Mouse (Mus musculus) MEL (cell line): ENCODE results near the gene Yju2. TPM values are rescaled to one million over a fixed set of nuclear protein-coding genes. Genes with fewer than 3 reads are reported as not detected.

ENCODE experiments used
- DNase-seq: peaks from one replicate; pipeline ENCODE4 v3.0.0; 2011; ENCODE audit warnings: low read depth, low spot score
- H3K27ac ChIP-seq: 2 replicates; pipeline ENCODE4 v1.5.1; 2012; ENCODE audit warnings: low read depth, mild to moderate bottlenecking, control low read depth, low read length, moderate library complexity; ENCODE audit not compliant: control insufficient read depth
- H3K27me3 ChIP-seq, 2 experiments: fragments of 150-350 bp in 1 of 2; sonication (generic) in 1 of 2; 2 replicates each; pipeline ENCODE4 v1.6.1; 2012; ENCODE audit warnings: low read length in 2 of 2, mild to moderate bottlenecking in 2 of 2, improper control_type of control experiment in 1 of 2, moderate library complexity in 1 of 2; ENCODE audit not compliant: insufficient read depth in 2 of 2, control insufficient read depth in 1 of 2
- H3K36me3 ChIP-seq, 2 experiments: 2 replicates each; pipeline ENCODE4 v1.6.1; 2012 to 2014; ENCODE audit warnings: low read length in 2 of 2, improper control_type of control experiment in 1 of 2, inconsistent platforms in 1 of 2, mild to moderate bottlenecking in 1 of 2; ENCODE audit not compliant: insufficient read depth in 2 of 2, control insufficient read depth in 1 of 2
- H3K4me1 ChIP-seq, 2 experiments: fragments of 150-350 bp in 1 of 2; sonication (generic) in 1 of 2; 2 replicates each; pipeline ENCODE4 v1.6.1; 2012; ENCODE audit warnings: low read length in 2 of 2, improper control_type of control experiment in 1 of 2, mild to moderate bottlenecking in 1 of 2; ENCODE audit not compliant: insufficient read depth in 2 of 2, control insufficient read depth in 1 of 2
- H3K4me3 ChIP-seq, 2 experiments: fragments of 150-350 bp in 1 of 2; sonication (generic) in 1 of 2; 2 replicates each; pipeline ENCODE4 v1.5.1; 2012; ENCODE audit warnings: low read depth in 2 of 2, low read length in 2 of 2, mild to moderate bottlenecking in 2 of 2, moderate library complexity in 2 of 2, control low read depth in 1 of 2, improper control_type of control experiment in 1 of 2; ENCODE audit not compliant: control insufficient read depth in 1 of 2, insufficient read depth in 1 of 2
- H3K79me2 ChIP-seq: 2 replicates; pipeline ENCODE4 v1.6.1; 2012; ENCODE audit warnings: mild to moderate bottlenecking, low read length, moderate library complexity; ENCODE audit not compliant: control insufficient read depth, poor library complexity, insufficient read depth
- H3K9ac ChIP-seq: 2 replicates; pipeline ENCODE4 v1.6.1; 2012; ENCODE audit warnings: low read depth, mild to moderate bottlenecking, control low read depth, low read length, moderate library complexity; ENCODE audit not compliant: control insufficient read depth, poor library complexity, severe bottlenecking
- H3K9me3 ChIP-seq: fragments of 150-350 bp; sonication (generic); replicated peaks from 2 replicates; pipeline ENCODE4 v1.6.1; 2012; ENCODE audit warnings: mild to moderate bottlenecking, low read length, improper control_type of control experiment, moderate library complexity; ENCODE audit not compliant: insufficient read depth
- BHLHE40 ChIP-seq: IDR thresholded peaks from 2 replicates; pipeline ENCODE4 v1.6.1; 2012; ENCODE audit warnings: low read depth, mild to moderate bottlenecking, inconsistent platforms, low read length, improper control_type of control experiment, borderline replicate concordance
- CHD2 ChIP-seq: IDR thresholded peaks from 2 replicates; pipeline ENCODE4 v1.6.1; 2011; ENCODE audit warnings: low read length, improper control_type of control experiment
- CTCF ChIP-seq, 3 experiments: IDR thresholded peaks in 2 of 3; conservative IDR thresholded peaks in 1 of 3; 2 replicates each; pipeline ENCODE4 v1.5.1; 2011 to 2012; ENCODE audit warnings: low read length in 3 of 3, low read depth in 2 of 3, mild to moderate bottlenecking in 2 of 3, improper control_type of control experiment in 1 of 3, inconsistent platforms in 1 of 3, mixed read lengths in 1 of 3, moderate library complexity in 1 of 3; ENCODE audit not compliant: control insufficient read depth in 1 of 3, insufficient read depth in 1 of 3, poor library complexity in 1 of 3, severe bottlenecking in 1 of 3
- E2F4 ChIP-seq: IDR thresholded peaks from 2 replicates; pipeline ENCODE4 v1.6.1; 2011; ENCODE audit warnings: low read depth, low read length, improper control_type of control experiment, borderline replicate concordance
- EP300 ChIP-seq, 2 experiments: IDR thresholded peaks; 2 replicates each; pipeline ENCODE4 v1.6.1; 2011; ENCODE audit warnings: improper control_type of control experiment in 2 of 2, low read length in 2 of 2, low read depth in 1 of 2, mild to moderate bottlenecking in 1 of 2
- ETS1 ChIP-seq: IDR thresholded peaks from 2 replicates; pipeline ENCODE4 v1.6.1; 2012; ENCODE audit warnings: low read depth, mild to moderate bottlenecking, inconsistent platforms, low read length, improper control_type of control experiment, moderate library complexity
- HCFC1 ChIP-seq: IDR thresholded peaks from 2 replicates; pipeline ENCODE4 v1.6.1; 2012; ENCODE audit warnings: low read depth, mild to moderate bottlenecking, inconsistent platforms, low read length, improper control_type of control experiment, moderate library complexity
- JUND ChIP-seq: IDR thresholded peaks from 2 replicates; pipeline ENCODE4 v1.6.1; 2011; ENCODE audit warnings: low read depth, mild to moderate bottlenecking, improper control_type of control experiment, low read length
- KAT2A ChIP-seq: conservative IDR thresholded peaks from 2 replicates; pipeline ENCODE4 v1.6.1; 2012; ENCODE audit warnings: low read depth, low read length, improper control_type of control experiment, inconsistent platforms
- MAFK ChIP-seq: IDR thresholded peaks from 2 replicates; pipeline ENCODE4 v1.6.1; 2011; ENCODE audit warnings: low read depth, mild to moderate bottlenecking, low read length, improper control_type of control experiment, borderline replicate concordance
- MAX ChIP-seq: IDR thresholded peaks from 2 replicates; pipeline ENCODE4 v1.6.1; 2011; ENCODE audit warnings: low read length, improper control_type of control experiment
- MXI1 ChIP-seq: IDR thresholded peaks from 2 replicates; pipeline ENCODE4 v1.6.1; 2011; ENCODE audit warnings: mild to moderate bottlenecking, low read depth, low read length, improper control_type of control experiment
- MYC ChIP-seq: IDR thresholded peaks from 2 replicates; pipeline ENCODE4 v1.6.1; 2011; ENCODE audit warnings: low read depth, mild to moderate bottlenecking, low read length, improper control_type of control experiment, moderate library complexity
- NRF1 ChIP-seq: IDR thresholded peaks from 2 replicates; pipeline ENCODE4 v1.6.1; 2014; ENCODE audit warnings: low read depth, mild to moderate bottlenecking, inconsistent platforms, low read length, improper control_type of control experiment, moderate library complexity; ENCODE audit not compliant: poor library complexity, insufficient read depth, severe bottlenecking
- POLR2A ChIP-seq, 2 experiments: IDR thresholded peaks; 2 replicates each; pipeline ENCODE4 v1.6.1; 2011 to 2012; ENCODE audit warnings: low read length in 2 of 2, mild to moderate bottlenecking in 2 of 2, control low read depth in 1 of 2, improper control_type of control experiment in 1 of 2, low read depth in 1 of 2, moderate library complexity in 1 of 2; ENCODE audit not compliant: control insufficient read depth in 1 of 2, insufficient read depth in 1 of 2, poor library complexity in 1 of 2
- POLR2AphosphoS2 ChIP-seq: IDR thresholded peaks from 2 replicates; pipeline ENCODE4 v1.6.1; 2011; ENCODE audit warnings: low read length, improper control_type of control experiment
- RAD21 ChIP-seq: IDR thresholded peaks from 2 replicates; pipeline ENCODE4 v1.6.1; 2011; ENCODE audit warnings: mild to moderate bottlenecking, low read depth, low read length, improper control_type of control experiment
- TBP ChIP-seq: IDR thresholded peaks from 2 replicates; pipeline ENCODE4 v1.8.0; 2011; ENCODE audit warnings: low read depth, low read length, improper control_type of control experiment
- TCF12 ChIP-seq: IDR thresholded peaks from 2 replicates; pipeline ENCODE4 v1.6.1; 2014; ENCODE audit warnings: low read depth, mild to moderate bottlenecking, inconsistent platforms, low read length, improper control_type of control experiment, moderate library complexity
- USF1 ChIP-seq: IDR thresholded peaks from 2 replicates; pipeline ENCODE4 v1.6.1; 2014; ENCODE audit warnings: low read depth, mild to moderate bottlenecking, inconsistent platforms, low read length, improper control_type of control experiment, moderate library complexity
- ZKSCAN1 ChIP-seq: IDR thresholded peaks from 2 replicates; pipeline ENCODE4 v1.6.1; 2012; ENCODE audit warnings: low read depth, mild to moderate bottlenecking, inconsistent platforms, low read length, improper control_type of control experiment, moderate library complexity
- ZMIZ1 ChIP-seq: IDR thresholded peaks from 2 replicates; pipeline ENCODE4 v1.6.1; 2012; ENCODE audit warnings: low read depth, mild to moderate bottlenecking, inconsistent platforms, low read length, improper control_type of control experiment, moderate library complexity
- ZNF384 ChIP-seq: IDR thresholded peaks from 2 replicates; pipeline ENCODE4 v1.6.1; 2012; ENCODE audit warnings: low read depth, mild to moderate bottlenecking, inconsistent platforms, low read length, improper control_type of control experiment
- polyA plus RNA-seq, 2 experiments: library from polyadenylated mRNA; stranded (reverse) in 1 of 2; unstranded in 1 of 2; fragments of >175 nt in 1 of 2; fragments of >200 nt in 1 of 2; gene quantifications; 2 replicates each; pipeline versions ENCODE4 v1.2.1 to v1.2.4; 2012; ENCODE audit warnings: low replicate concordance in 2 of 2, low read depth in 1 of 2; ENCODE audit not compliant: insufficient read length in 2 of 2, insufficient read depth in 1 of 2, missing spikeins in 1 of 2
- total RNA-seq: library from RNA; depleted of rRNA; stranded (reverse); fragments of 300-350 nt; gene quantifications from 2 replicates; pipeline ENCODE4 v1.2.3, GENCODE M21; 2012

Yju2 gene
- total and polyA plus RNA-seq, 3 experiments, result 18.6 to 91.8 (median 25.2) TPM

DNA sequence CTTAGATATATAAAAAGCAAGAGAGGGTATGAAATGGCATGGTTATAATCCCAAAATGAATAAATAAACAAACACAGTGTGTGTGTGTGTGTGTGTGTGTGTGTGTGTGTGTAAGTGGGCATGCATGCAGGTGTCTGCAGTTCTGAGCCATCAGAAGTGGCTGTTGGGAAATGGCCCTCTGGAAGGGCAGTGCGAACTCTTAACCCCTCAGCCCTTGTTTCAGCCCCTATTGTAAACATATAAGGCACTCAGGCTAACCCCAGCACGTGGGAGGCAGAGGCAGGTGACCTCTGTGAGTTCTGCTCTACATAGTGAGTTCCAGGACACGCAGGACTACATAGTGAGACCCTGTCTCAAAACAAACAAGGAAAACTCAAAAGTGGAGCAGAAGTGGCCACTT is 18.4 kb downstream of the Yju2 start:
- no peak for TF ChIP-seq MXI1
- no peak for TF ChIP-seq HCFC1
- no peak for TF ChIP-seq CTCF (IDR thresholded peaks at IDR 0.05 in 2 of 3, conservative IDR thresholded peaks at IDR 0.05 in 1 of 3; ENCODE audit: control insufficient read depth in 1 of 3, insufficient read depth in 1 of 3, low read depth in 2 of 3, low read length in 3 of 3, poor library complexity in 1 of 3, severe bottlenecking in 1 of 3)
- no peak for TF ChIP-seq ZKSCAN1
- no peak for TF ChIP-seq JUND
- TF ChIP-seq NRF1, result no peak
- no peak for TF ChIP-seq TCF12
- TF ChIP-seq CHD2, result no peak
- no peak for TF ChIP-seq POLR2AphosphoS2
- no peak for TF ChIP-seq USF1
- TF ChIP-seq ETS1, result no peak
- TF ChIP-seq ZMIZ1, result no peak
- TF ChIP-seq ZNF384, result no peak
- TF ChIP-seq TBP, result no peak
- TF ChIP-seq RAD21, result no peak
- no peak for TF ChIP-seq KAT2A
- TF ChIP-seq E2F4, result no peak
- Histone ChIP-seq H3K9ac (no peak overlapping the region), H3K4me3 (no peak overlapping the region), H3K27ac (no peak overlapping the region), H3K79me2 (no peaks in the 10 kb centered on the region), H3K36me3 (no peaks in the 10 kb centered on the region), H3K27me3 (no peaks in the 10 kb centered on the region; a peak in 1 of 4 replicates), H3K9me3 (no peaks in the 10 kb centered on the region), H3K4me1 (no peaks in the 10 kb centered on the region)
- DNase-seq, result no peak

DNA sequence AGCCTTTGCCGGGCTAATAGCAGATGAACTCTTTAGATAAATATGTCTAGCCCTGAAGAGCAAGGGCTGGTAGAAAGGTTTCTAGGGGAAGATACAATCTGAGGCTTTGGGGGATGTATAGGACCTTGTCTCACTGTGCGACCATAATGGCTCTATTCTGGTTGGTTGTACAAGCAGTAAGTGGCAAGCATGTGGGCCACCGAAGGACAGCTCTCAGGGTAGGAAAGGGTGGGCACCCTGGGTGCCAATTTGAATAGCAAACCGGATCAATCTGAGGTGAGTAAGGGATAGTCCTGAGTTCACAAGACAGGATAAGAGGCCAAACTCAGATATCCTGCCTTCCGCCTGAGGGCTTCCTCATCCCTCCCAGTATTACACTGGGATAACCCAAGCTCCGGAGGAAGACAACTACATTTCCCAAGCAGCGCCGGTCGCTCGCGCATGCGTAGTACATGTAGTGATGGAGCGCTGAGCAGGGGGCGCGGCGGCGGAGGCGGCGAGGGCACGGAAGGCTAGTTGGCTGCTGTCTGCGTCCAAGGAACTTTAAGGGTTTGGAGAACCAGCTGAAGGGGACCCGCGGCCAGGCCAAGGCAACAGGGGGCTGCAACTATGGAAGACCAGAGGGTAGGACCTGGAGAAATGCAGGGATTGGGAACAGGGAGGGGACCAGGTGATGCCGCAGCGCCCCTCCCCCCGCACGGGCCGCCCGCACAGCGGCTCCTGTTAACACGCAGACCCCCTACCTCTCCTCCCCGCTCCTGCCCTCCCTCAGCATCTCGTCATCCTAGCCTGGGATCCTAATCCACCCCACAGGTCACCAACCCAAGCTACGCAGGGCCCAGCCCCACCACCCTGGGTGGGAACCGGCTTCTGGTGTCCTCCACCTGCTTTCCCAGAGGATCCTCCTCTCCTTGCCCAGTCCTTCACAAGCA is 27.4 kb downstream of the Yju2 start, which contains the start of gene Fsd1:
TSS of gene Fsd1 (plus strand) at position 480 of the 932 bp plus-strand sequence.
- Histone ChIP-seq H3K27me3 (peaks cover 0 to 1% of the 10 kb centered on the region in 2 experiments; a peak in 1 of 4 replicates), H3K9ac (no peak within 1 kb of the TSS), H3K36me3 (no peaks in the 10 kb centered on the region), H3K4me1 (no peaks in the 10 kb centered on the region), H3K27ac (no peak within 1 kb of the TSS), H3K4me3 (no peak within 1 kb of the TSS)
- no peak for DNase-seq
- TF ChIP-seq POLR2A (IDR thresholded peaks at IDR 0.05; ENCODE audit: control insufficient read depth in 1 of 2, insufficient read depth in 1 of 2, low read depth in 1 of 2, low read length in 2 of 2, poor library complexity in 1 of 2) (no peak), ETS1 (no peak), MXI1 (no peak), EP300 (IDR thresholded peaks at IDR 0.05; ENCODE audit: low read depth in 1 of 2, low read length in 2 of 2) (no peak), MYC (no peak), BHLHE40 (no peak), MAX (no peak), MAFK (no peak), TBP (no peak), TCF12 (no peak), POLR2AphosphoS2 (no peak), JUND (no peak), RAD21 (no peak)
- TF ChIP-seq, all 39 proteins: peak for 0
- no peaks in the 10 kb centered on the region for H3K9me3 ChIP-seq
- H3K79me2 ChIP-seq, result no peaks in the 10 kb centered on the region
